Mouse (Mus musculus) hindlimb bud, embryonic 11.5 days (tissue): Measurements from ENCODE around the gene Dcxr.
"Not testable (repeated sequence)": the region's sequence is repeated elsewhere in the genome, so short reads cannot be mapped to it uniquely, and the experiment has no call there.

Experiments used
- DNase-seq: peaks from one replicate; pipeline ENCODE4 v3.0.0-alpha.2; 2012; ENCODE audit warnings: low read depth, low spot score; ENCODE audit errors: extremely low spot score

Dcxr gene

DNA sequence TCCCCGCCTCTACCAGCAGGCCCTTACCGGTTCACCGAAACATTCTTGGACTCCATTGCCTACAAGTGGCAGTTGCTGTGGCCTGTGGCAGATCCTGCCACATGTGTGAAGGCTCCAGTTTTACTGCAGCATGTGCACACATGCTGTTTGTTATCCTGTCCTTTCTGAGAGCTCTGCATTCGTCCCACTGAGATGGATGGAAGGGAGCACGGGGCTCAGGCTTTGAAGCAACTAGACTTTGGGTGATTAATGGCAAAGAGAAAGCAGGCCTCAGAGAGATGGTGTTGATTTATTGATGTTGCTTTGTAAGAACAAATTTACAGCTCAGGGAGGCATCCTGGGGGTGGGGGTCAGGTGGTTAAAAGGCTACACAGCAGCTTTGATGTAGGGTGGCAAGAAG lies 16.4 kb downstream of the Dcxr start:
- no peak for DNase-seq

DNA sequence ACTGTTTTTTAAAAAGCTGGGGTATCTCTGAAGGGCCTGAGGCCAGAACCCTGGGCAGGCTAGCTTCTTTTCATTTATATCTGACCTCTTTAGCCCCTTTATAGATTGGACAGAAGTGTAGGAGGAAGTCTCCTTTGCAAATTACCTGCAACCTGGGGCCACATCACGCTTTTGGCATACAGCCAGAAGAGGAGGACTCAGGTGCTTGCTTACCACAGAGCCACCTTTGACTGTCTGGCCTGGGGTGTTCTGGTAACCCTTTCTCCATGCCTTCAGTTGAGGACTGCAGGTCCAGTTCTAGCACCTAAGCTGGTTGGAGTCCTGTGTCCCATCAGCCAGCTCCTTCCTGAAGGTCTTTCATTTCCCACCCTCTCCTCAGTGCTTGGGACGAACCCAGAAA lies 17.5 kb downstream of the Dcxr start:
- no peak for DNase-seq

DNA sequence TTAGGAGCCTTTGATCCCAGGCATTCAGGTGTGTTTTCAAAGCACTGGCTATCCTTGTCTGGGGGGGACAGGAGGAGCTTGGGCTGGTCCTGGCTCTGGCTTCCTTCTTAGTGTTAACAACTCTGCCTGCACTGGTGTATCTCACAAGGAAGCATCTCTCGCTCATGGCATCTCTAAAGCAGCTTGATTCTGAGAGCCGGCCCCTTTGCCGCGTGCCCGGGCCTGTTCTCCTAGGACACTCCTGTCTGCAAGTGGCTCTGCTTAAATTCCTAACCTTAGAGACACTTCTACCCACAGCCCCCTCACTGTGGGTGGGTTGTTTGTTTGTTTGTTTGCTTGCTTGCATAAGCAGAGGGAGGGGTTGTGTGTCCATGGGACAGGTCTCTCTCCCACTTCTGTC lies 19.1 kb downstream of the Dcxr start:
- DNase-seq, result no peak

DNA sequence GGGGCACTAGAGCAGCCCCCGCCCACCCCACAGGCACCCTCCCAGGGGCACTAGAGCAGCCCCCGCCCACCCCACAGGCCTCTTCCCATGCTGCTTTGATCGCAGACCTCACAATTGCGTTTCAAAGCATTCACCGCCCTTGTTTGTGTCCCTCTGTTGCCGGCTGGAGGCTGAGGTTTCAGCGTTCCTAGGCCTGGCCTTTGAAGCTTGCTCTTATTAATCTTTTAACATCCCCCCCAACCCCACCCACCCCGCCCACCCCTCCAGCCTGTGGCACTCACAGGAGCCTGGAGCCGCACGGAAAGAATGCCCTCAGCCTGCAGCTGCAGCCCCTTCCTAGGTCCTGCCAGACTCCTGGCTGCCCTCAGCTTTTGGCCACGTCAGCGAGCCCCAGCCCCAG lies 19.9 kb downstream of the Dcxr start:
- no peak for DNase-seq

DNA sequence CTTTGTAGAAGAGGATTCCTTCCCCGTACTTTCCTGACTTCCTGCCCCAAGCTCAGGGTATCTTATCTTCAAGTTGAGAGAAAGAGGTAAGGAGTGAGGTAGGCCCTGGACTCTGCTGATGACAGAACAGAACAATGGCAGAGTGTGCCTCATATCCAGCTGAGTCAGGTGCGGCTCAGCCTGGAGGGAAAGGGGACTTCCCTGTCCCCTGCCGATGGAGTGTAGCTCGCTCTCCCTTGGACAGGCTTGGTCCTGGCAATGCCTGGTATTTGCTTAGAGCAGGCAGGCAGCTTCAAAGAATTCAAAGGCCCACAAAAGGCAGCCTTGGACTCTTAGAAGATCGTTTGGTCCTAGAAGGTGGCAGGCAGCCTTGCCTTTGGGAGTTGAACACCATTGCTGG lies 21.0 kb downstream of the Dcxr start:
- no peak for DNase-seq

DNA sequence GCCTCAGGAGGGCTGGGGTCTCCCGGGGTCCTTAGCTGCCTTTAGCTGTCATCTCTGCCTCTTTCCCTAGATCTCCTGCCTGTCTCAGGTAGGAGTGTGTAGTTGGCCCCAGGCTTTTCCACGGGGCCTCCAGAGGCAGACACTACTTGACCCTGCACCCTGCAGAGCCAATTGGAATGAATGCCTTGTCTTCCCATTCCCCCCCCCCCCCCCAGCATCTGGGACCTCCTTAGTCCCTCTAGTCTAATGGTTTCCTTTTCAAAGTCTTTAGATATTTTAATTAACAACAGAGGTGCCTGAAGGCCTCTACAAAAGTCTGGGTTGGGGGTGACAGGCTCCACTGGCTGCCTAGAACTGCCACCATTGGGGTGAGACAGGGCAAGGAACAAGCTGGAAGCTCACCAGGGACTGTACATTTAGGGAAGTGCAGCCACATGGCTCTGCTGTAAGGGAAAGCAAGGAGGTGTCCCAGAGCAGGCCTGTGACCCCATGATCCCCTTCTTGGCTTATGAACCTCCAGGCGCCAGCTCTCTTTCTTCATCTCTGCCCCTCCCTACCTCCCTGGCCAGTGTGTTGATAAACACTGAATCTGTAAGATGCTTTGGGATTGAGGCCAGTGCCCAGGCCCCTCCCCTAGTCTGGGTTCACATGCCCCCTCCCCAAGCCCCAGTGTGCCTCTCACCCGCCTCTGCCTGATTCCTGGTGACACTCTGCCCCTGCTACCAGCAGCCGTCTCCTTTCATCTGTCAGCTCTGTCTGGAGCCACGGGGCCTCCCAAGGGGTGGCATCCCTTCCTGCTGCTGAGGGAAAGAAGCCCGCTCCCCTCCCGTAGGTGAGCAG lies 22.4 kb downstream of the Dcxr start:
- no peak for DNase-seq

DNA sequence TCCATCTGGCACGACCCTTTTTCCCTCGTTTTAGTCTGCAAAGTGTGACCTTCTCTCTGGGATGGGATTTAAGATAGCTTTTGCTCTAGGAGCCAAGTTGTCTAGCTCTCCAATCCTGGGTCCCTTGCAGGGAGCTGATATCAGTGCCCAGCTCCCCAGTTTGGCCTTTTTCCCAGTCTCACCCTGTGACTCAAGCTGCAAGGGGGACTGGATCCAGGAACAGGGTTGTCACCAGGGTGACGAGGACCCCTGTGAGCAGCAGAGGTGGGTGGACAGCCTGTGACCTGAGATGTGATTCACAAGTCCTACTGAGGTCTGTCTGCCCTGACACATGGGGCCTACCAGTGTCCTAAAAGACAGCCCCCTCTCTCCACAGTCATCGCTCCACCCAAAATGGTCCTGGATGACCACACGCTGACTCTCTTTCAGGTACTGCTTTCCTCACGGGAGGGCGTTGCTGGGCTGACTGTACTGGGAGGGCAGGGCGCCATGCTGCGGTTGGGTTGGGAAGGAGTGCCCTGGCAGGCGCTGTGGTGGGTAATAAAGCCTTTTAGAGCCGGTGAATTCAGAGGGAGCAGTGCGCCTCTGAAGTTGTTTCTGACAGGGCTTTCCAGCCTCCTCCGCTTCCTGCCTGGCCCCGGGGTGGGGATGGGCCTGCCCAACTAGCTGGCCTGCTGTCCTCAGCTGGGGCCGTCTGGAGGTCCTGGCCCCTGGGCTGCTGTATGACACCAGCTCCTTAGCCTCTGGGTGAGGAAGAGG lies 23.2 kb downstream of the Dcxr start:
- no peak for DNase-seq

DNA sequence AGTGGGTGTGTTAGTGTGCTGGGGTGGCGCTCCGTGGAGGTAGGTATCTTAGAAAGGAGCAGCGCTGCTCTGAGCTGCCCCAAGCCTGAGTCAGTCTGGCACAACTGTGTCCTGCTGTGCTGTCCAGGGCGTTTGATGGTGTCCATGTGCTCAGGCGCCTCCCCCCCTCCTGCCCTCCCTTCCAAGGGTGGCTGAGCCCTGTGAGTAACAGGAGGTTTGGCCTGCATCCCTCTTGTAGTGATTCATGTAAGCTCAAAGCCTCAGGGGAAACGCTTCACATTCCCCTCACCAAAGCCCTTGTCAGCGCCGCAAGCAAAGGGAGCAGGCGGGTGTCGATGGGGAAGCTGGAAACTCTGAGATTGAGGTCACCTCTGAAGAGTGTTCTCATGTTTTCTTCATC lies 29.3 kb downstream of the Dcxr start:
- DNase-seq, result no peak

DNA sequence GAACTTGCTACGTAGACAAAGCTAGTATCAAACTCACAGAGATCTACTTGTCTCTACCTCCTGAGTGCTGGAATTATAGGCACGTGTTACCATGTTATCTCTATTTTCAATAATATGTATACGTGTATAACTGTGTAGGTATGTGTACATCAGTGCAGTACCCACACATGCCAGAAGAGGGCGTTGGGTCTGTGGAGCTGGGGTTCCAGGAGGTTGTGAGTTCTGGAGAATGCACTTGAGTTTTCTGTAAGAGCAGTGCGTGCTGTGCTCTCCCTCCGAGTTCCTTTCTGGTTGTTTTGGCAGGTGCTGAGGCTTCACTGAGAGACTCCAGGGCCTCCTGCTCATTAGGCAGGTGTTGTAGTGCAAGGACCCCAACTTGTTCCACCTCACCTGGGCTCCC lies 30.5 kb downstream of the Dcxr start:
- DNase-seq, result no peak

DNA sequence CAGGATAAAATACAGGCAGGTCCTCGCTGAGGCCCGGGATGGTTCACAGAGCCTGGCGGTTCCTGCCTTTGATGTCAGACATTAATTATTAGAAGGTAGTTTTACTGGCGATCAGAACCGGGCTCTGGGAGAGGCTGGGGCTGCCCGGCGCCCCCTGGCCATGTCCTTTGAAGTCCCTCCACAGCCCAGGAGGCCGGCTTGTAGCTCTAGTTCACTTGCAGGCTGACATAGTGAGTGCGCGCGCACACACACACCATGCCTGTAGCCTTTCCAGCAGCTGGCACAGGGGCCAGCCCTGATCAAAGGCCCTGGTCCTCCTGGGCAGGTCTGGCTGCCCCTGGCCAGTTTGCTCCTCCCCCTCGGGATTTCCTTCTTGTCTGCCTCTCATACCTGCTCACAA lies 31.4 kb downstream of the Dcxr start:
- no peak for DNase-seq

DNA sequence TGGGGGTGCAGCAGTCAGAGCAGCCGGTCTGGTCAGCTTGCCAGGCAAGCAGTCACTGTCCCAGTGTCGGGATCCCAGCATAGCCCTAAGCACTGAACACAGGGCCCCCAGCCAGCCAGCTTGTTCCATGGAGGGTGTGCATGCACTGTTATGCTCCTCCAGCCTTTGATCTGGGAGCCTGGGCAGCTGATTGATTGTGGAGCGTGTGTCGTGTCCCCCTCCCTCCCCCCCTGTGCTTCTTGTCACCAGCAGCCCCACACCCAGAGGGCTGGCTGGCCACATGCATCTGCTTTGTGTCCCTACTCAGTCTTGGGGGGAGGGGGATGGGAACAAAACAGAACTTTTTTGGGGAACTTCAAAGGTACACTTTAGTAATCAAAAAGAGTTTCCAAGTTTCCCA lies 31.9 kb downstream of the Dcxr start:
- no peak for DNase-seq

DNA sequence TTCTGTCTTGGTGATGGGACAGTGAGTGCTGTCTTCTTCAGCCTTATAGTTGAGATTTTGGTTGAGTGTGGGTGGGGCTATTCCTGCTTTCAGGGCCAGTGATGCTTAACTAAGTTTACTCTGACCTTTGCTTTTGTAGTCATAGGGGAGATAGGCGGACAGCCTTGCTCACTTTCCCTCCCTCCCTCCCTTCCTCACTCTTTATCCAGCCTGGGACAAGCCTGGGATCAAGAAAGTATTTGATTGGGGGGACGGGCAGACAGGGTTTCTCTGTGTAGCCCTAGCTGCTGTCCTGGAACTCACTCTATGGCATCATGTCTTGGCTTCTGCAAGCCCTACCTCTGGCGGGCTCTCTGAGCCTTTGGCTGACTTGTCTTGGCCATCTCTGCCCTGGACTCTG lies 33.6 kb downstream of the Dcxr start:
- DNase-seq, result no peak

DNA sequence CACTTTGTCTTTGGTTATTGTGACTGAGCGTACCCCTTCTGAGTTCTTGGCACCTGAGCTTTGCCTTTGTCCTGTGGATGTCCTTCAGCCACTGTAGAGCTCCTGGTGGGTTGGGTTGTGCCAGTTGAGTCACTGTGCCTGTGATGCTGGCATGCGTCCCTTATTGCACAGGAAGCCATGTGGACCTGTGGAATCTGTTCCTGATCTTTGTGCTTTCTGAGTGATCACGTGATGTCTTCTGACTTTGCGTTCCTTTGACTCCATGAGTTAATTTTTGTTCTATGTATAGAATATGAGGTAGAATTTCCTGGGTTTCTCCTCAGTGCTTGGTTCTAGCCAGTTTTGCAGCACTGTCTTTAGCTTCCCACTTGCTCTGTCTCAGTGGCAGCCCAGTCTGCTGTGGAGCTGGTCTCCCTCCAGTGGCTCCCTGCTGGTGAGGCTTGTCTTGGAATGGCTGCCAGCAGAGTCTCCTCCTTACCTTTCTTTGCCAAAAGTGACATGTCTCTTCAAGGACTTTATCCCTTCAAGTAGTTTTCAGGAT lies 34.5 kb downstream of the Dcxr start:
- no peak for DNase-seq

DNA sequence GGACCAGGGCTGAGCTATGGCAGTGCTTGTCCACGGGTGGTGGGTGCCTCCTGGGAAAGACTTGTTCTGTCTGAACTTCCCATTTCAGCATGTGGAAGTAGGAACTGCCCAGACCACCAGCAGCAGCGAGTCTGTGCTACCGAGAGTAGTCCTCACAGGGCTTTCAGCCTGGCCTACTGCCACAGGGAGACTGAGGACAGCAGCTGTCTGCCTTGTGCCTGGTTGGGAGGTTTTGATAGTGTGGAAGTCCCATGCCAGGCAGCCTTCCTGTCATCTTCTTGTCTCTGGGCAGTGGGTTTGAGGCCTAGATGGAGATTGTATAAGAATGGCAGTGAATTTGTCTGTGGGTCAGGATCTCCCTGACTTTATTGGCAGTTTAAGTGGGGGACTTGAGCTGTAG lies 37.7 kb downstream of the Dcxr start:
- no peak for DNase-seq

DNA sequence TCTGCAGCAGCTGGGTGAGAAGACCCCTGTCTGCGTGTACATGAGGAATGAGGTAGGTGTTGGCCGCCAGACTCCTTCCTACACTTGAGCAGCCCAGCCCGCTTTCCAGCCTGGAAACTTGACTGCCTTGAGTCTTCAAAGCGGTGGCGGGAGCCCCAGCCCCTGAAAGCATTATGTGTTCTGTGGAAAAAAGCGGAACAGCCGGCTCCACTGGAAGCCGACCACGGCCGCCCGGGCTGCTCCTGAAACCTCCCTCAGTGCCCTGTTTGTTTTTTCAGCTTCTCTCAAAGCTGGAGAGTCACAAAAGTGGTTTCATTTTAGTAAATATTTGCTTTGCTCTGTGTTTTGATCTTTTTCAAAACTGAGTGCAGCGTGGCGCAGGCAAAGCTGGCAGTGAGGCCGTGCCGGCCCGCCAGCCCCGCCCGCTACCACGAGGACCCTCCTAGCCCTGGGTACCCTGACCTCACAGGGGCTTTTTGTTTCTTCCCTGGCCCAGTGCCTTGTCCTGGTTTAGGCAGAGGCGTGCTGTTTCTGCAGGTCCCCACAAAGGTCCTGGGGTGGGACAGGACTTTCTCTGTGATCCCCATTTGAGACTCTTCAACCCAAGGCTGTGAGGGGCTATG lies 40.3 kb downstream of the Dcxr start:
- no peak for DNase-seq

DNA sequence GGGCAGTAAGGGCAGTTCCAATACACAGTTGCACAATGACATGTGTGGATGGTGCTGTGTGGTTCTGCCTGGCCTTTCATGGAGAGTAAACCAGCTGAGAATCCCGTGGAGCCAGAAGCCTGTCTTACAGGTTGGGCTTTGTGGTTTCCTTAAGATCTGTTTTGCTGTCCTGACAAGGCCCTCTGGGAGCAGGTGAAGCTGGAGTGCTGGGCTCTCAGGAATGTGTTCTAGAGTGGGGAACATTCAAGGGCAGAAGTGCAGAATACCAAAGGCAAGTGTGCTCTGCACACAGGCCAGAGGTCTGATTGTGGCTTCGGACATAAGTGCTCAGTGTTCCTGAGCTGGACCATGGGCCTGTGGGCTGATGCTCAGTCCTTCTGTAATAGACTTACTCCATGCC lies 42.4 kb downstream of the Dcxr start:
- no peak for DNase-seq

DNA sequence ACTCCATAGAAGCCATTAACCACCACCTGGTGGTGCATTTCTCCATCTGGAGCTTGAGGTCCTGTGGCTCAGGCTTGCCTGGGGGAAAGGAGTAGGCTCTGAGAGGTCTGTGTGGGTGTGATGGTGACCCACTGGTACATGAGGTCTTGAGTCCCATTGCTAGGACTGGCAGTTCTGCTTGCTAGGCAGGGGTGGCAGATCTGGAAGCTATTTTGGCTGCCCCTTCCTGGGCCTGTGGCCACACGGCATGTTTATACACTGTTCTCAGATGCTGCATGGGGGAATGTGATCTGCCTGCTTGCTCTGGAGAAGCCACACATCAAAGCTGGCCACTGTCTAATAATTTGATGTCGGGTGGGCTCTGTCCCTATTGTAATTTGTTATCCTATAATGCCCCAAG lies 43.0 kb downstream of the Dcxr start:
- DNase-seq, result no peak

DNA sequence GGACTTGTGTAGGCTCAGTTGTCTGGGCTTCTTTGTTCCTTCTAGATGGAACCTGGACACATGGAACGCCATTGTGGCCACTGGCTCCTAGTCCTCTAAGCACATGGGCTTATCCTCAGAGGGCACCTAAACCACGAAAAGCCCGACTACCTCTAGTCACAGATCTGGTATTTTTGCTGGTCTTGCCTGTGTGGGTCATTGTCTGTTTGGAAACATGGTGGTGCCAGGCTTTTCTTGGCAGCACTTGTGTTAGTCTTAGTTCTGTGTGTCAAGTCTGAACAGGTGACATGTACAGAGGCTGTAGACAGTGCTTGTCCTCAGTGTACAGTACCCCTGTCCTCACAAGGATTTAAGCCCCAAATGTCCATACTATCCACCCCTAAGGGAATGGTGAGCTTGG lies 43.5 kb downstream of the Dcxr start:
- no peak for DNase-seq

DNA sequence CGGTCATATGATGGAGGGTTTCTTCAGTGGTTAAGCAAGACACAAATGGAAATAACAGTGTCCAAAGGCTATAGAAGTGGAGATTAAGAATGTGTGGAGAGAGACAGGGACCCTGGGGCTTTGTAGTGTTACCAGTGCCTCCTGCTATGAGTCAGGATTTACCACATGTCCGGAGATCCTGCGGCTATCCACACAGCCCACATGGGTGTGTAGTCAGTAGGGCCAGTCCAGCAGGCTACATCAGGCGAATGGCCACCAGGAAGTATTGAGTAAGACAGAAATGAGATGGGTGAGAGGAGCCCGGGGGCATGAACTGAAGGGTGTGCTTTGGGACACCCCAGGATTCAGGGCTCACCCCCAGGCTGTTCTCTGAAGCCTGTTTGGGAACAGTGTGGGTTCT lies 44.4 kb downstream of the Dcxr start:
- DNase-seq, result no peak

DNA sequence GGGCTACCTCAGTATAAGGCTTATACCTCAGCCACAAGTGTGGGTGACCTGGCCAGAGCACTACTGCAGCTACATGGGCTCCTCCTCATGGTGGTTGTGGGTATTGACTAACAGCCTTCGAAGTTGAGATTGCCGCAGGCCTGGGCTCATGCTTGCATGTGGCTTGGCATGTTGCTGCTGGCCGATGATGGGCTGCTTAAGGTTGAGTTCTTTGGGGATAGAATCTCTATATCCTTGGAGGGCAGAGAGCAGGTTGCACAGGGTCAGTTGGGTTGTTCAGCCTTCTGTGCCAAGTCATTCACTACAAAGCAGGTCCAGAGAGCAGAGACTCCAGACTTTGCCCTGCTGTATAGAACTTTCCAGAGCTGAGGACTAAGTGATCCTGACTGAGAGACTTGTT lies 47.2 kb downstream of the Dcxr start:
- no peak for DNase-seq

DNA sequence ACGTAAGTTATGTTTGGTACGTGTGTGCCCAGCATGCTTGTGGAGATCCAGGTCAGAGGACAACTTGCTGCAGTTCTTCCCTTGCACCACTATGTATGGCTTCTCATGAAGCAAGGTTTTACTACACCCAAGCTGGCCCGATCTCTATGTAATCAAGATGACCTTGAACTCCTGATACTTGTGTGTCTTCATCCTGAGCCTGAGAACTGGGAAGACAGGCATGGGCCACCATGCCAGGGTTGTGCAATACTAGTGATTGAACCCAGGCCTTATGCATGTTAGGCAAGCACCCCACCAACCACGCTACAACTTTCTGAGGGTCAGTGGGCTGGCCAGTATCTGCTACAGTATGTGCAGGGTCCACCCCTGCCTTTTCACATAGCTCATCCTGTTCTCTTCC lies 50.1 kb downstream of the Dcxr start:
- no peak for DNase-seq

DNA sequence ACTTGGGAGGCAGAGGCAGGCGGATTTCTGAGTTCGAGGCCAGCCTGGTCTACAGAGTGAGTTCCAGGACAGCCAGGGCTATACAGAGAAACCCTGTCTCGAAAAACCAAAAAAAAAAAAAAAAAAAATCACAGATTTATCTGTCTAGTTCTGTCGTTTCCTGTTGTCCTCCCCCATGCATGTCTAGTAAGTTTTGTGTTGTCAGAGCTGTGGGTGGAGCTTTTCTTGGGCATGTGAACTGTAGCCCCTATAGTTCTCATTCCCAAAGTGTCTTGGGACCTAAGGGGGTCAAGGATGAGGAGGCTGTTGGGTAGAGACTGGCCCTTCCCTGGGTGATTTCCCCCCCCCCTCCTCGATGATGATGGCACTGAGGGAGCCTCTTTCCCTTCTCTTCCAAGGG lies 51.2 kb downstream of the Dcxr start:
- DNase-seq, result not testable (repeated sequence)
